Mouse (Mus musculus) embryonic facial prominence, embryonic 12.5 days (tissue): ENCODE results near the gene Slc39a7. TPM values are rescaled to one million over a fixed set of nuclear protein-coding genes. Genes with fewer than 3 reads are reported as not detected.

Source experiments
- ATAC-seq: fragments of 200-750 bp; cut with Nextera tagmentation; 2 replicates; pipeline ENCODE4 v1.8.0; 2017; ENCODE audit not compliant: insufficient number of reproducible peaks, insufficient read depth, low FRiP score, low TSS enrichment
- H3K27ac ChIP-seq: fragments of 300-500 bp; sonication (generic); 2 replicates; pipeline ENCODE4 v1.5.1; 2016; ENCODE audit warnings: mild to moderate bottlenecking
- H3K27me3 ChIP-seq: fragments of 300-500 bp; sonication (generic); 2 replicates; pipeline ENCODE4 v1.6.1; 2016; ENCODE audit warnings: mild to moderate bottlenecking, moderate library complexity
- H3K36me3 ChIP-seq: fragments of 300-500 bp; sonication (generic); 2 replicates; pipeline ENCODE4 v1.6.1; 2016; ENCODE audit warnings: mild to moderate bottlenecking
- H3K4me1 ChIP-seq: fragments of 300-500 bp; sonication (generic); 2 replicates; pipeline ENCODE4 v1.6.1; 2016
- H3K4me2 ChIP-seq: fragments of 300-500 bp; sonication (generic); replicated peaks from 2 replicates; pipeline ENCODE4 v1.6.1; 2016; ENCODE audit warnings: mild to moderate bottlenecking, moderate library complexity
- H3K4me3 ChIP-seq: fragments of 300-500 bp; sonication (generic); 2 replicates; pipeline ENCODE4 v1.5.1; 2016; ENCODE audit warnings: mild to moderate bottlenecking
- H3K9ac ChIP-seq: fragments of 300-500 bp; sonication (generic); 2 replicates; pipeline ENCODE4 v1.6.1; 2016; ENCODE audit warnings: mild to moderate bottlenecking, moderate library complexity
- H3K9me3 ChIP-seq: fragments of 300-500 bp; sonication (generic); 2 replicates; pipeline ENCODE4 v1.6.1; 2016; ENCODE audit warnings: mild to moderate bottlenecking, moderate library complexity
- WGBS: fragments of 180-500 bp; shearing (Covaris S2); methylation state at CpG from one replicate; pipeline ENCODE4 v1.1.7; 2016; 5-methylcytosine and 5-hydroxymethylcytosine counted together
- polyA plus RNA-seq: library from polyadenylated mRNA; unstranded; fragments of >200 nt; fragmentation: Nextera tagmentation; extraction: Ambion mirVana; gene quantifications from 2 replicates; pipeline ENCODE4 v1.2.1, GENCODE M21; 2016

Slc39a7 gene
- 191 and 193 TPM in 2 replicates for polyA plus RNA-seq

DNA sequence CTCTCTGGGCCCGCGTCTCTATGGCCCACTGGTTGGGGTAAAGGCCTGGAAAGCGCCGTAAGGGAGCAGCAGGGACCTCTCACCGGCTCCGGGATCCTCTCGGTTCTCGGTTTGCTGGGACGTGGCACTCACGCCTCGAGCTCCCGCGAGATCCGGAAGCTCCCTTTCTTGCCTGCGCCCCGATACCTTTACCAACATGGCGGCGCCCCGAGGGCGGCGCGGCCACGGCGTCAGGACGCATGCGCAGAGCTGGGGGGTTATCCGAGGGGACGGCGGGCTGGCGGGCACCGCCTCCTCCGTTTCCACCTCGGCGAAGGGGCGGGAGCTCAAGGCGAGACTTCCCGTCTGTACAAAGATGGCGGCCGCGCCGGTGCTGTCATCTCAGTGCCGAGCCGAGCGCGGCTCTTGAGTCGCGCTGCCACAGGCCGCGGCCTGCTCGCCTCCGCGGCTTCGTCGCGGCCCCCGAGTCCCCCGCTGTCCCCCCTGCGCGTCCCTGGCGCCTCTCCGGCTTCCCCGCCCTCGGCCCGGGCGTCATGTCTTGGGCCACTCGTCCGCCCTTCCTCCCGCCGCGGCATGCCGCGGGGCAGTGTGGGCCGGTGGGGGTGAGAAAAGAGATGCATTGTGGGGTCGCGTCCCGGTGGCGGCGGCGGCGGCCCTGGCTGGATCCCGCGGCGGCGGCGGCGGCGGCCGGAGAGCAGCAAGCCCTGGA, at the start of gene Slc39a7, which contains the start of gene Rxrb:
Gene Slc39a7, minus strand, starts transcription at position 218 of the 709 bp plus-strand sequence.
Gene Rxrb, plus strand, starts transcription at position 348 of the 709 bp plus-strand sequence.
- H3K27me3 ChIP-seq = no peaks in the 10 kb centered on the region
- peak within 1 kb of the TSS; percentile 97 for H3K27ac ChIP-seq
- WGBS = under 1% methylated on average over 88 of the region's 88 CpGs
- no peaks in the 10 kb centered on the region for H3K9me3 ChIP-seq
- peak within 1 kb of the TSS; percentile 85 for H3K4me3 ChIP-seq
- peaks cover 50% of the 10 kb centered on the region for H3K4me1 ChIP-seq
- peak; percentile 68 for ATAC-seq
- peaks cover 52% of the 10 kb centered on the region for H3K36me3 ChIP-seq
- peak within 1 kb of the TSS; percentile 96 for H3K9ac ChIP-seq
- peak within 1 kb of the TSS; percentile 99 for H3K4me2 ChIP-seq

DNA sequence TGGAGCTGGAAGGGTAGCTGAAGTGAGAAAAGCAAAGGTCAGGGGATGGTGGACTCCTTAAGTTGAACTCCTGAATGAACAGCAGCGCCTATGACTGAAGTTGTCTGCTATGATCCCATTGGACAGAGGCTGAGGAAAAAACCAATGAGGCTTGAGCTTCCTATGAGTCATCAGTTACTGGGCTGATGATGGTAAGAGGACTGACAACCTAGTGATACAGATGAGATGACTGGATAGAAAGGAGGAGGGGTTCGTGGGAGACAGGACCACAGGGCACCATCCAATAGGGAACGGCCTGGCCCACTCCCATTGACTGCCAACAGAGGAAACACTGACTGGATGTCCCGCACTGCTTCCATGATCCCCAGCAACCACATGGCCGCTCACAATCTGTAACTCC, 48.1 kb upstream of the Slc39a7 start:
- no peak overlapping the region for H3K9ac ChIP-seq
- no peaks in the 10 kb centered on the region for H3K36me3 ChIP-seq
- no peak overlapping the region for H3K4me3 ChIP-seq
- 14% methylated on average over 5 of the region's 5 CpGs for WGBS
- 0 out of 2 replicates have a peak, but pooled peaks cover 6% of the 10 kb centered on the region for H3K4me1 ChIP-seq
- H3K27me3 ChIP-seq = peaks cover 19% of the 10 kb centered on the region
- H3K9me3 ChIP-seq = no peaks in the 10 kb centered on the region
- ATAC-seq = peak; percentile 81
- H3K4me2 ChIP-seq = no peak overlapping the region
- H3K27ac ChIP-seq = no peak overlapping the region

DNA sequence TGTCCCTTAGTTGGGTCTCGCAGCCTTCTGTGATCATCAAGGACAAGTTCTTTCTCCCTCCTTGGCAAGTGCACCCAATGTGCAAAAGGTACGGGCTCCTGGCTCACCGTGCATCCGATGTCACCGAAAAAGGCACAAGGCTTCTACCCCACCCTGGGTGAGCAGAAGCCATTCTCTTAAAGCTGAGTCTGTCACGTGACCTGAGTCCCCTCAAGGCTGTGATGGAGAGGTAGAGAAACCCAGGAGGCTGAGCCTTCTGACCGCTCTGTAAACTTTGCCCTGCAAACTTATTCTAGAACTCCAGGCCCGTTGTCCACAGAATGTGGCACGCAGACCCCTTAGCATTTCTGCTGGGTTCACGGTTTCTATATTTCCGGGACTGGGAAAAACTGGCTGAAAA, 47.5 kb upstream of the Slc39a7 start:
- no peak for ATAC-seq
- Histone ChIP-seq H3K9me3 (no peaks in the 10 kb centered on the region), H3K4me3 (no peak overlapping the region), H3K4me2 (no peak overlapping the region), H3K36me3 (no peaks in the 10 kb centered on the region), H3K9ac (no peak overlapping the region), H3K27ac (no peak overlapping the region), H3K4me1 (0 out of 2 replicates have a peak, but pooled peaks cover 6% of the 10 kb centered on the region), H3K27me3 (peaks cover 19% of the 10 kb centered on the region)
- WGBS = 87% methylated on average over 11 of the region's 11 CpGs

DNA sequence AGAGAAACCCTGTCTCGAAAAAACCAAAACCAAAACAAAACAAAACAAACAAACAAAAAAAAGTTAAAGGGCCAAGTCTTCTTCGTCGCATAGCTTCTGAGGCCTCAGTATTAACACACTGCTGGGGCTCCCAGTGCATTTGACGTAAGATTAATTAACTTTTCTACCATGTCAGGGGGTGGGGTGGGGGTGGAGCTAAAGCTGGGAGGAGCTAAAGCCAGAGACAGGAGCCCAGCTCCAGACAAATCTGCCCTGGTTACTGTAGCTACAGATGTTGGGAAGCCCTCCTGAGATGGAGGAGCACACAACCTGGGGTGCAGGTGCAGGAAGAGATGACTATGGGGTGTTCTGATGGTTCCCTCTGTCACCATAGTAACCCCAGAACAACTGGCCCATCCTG, 46.7 kb upstream of the Slc39a7 start:
- Histone ChIP-seq H3K9ac (no peak overlapping the region), H3K9me3 (no peaks in the 10 kb centered on the region), H3K4me2 (no peak overlapping the region), H3K27me3 (peaks cover 19% of the 10 kb centered on the region), H3K4me1 (0 out of 2 replicates have a peak, but pooled peaks cover 4% of the 10 kb centered on the region), H3K4me3 (no peak overlapping the region), H3K27ac (no peak overlapping the region), H3K36me3 (no peaks in the 10 kb centered on the region)
- no peak for ATAC-seq
- 69% methylated on average over 4 of the region's 4 CpGs for WGBS

DNA sequence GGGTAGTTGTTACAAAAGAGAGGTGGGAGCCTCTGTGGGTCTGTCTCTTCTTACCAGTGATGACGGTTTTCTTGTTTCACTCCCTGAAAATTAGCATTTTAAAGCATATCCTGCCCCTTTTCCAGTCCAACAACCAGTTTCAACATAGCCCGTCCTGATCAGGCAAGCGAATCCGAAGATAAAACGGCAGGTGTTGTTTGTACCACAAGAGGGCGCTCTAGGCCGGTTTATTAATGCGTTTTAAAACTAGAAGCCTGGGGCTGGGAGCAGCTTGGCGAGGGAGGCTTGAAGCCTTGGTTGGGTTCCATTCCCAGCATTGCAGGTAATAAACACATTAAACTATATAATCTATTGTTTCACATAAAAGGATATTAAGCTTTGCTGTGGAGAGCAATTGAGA, 46.1 kb upstream of the Slc39a7 start:
- Histone ChIP-seq H3K9ac (no peak overlapping the region), H3K4me2 (no peak overlapping the region), H3K4me3 (no peak overlapping the region), H3K9me3 (no peaks in the 10 kb centered on the region), H3K4me1 (no peaks in the 10 kb centered on the region), H3K27ac (no peak overlapping the region), H3K27me3 (peaks cover 19% of the 10 kb centered on the region), H3K36me3 (no peaks in the 10 kb centered on the region)
- 1% methylated on average over 9 of the region's 9 CpGs for WGBS
- no peak for ATAC-seq

DNA sequence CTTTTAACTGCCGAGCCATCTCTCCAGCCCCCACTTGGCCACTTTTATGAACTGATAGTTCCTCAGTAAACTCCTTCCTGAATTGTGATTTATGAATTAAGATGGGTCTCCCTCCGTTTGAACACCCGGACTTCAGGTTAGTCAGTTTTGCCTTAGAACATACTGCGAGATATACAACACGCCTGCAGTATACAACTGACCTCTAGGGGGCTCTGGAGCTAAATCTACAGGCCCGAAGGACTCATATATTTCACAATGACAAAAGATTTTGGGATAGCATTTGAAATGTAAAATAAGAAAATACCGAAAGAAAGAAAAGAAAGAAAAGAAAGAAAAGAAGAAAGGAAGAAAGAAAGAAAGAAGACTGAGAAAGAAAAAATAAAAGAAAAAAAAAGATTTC, 43.8 kb upstream of the Slc39a7 start:
- no peaks in the 10 kb centered on the region for H3K36me3 ChIP-seq
- no peaks in the 10 kb centered on the region for H3K9me3 ChIP-seq
- H3K9ac ChIP-seq = no peak overlapping the region
- 43% methylated on average over 7 of the region's 7 CpGs for WGBS
- no peaks in the 10 kb centered on the region for H3K4me1 ChIP-seq
- H3K27me3 ChIP-seq = peaks cover 19% of the 10 kb centered on the region
- H3K4me3 ChIP-seq = no peak overlapping the region
- H3K4me2 ChIP-seq = no peak overlapping the region
- no peak for ATAC-seq
- no peak overlapping the region for H3K27ac ChIP-seq

DNA sequence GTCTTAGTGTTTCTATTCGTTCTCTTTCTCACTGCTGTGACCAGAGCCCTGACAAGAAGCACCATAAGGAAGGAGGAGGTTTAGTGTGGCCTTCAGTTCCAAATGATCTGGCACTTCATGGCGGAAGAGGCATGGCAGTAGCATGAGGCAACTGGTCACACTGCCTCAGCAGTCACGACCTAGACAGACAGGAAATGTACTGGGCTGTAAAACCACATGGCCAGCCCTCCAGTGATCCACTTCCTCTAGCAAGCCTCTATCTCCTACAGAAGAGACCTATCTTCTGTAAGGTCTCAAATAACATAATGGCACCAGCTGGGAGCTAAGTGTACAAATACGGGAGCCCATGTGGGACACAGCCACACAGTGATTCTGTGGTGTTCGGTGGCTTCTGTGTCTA, 40.6 kb upstream of the Slc39a7 start:
- 68% methylated on average over 5 of the region's 5 CpGs for WGBS
- Histone ChIP-seq H3K27me3 (peaks cover 16% of the 10 kb centered on the region), H3K4me3 (no peak overlapping the region), H3K9me3 (no peaks in the 10 kb centered on the region), H3K4me2 (no peak overlapping the region), H3K36me3 (no peaks in the 10 kb centered on the region), H3K9ac (no peak overlapping the region), H3K27ac (no peak overlapping the region), H3K4me1 (no peaks in the 10 kb centered on the region)
- no peak for ATAC-seq

DNA sequence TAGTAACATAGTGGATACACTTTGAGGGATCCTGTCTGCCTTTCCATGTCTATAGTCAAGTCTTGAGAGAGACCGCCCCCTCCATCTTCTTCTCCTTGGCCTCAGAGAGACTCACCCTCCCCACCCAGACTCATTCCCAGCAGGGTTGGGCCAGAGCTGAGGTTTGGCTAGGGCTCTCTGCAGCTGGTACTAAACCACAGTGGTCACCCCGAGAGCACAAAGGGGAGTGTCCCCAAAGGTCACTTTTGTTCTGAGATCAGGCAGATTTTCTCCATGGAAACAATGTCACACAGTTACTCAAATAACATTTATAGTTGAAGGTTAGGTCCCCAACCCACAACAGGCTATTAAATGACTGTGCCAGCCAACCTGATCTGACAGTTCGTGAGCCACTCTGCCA, 37.4 kb upstream of the Slc39a7 start:
- Histone ChIP-seq H3K9me3 (no peaks in the 10 kb centered on the region), H3K4me1 (no peaks in the 10 kb centered on the region), H3K4me3 (no peak overlapping the region), H3K9ac (no peak overlapping the region), H3K4me2 (no peak overlapping the region), H3K27ac (no peak overlapping the region), H3K36me3 (no peaks in the 10 kb centered on the region), H3K27me3 (no peaks in the 10 kb centered on the region; the same call in 1 of the 2 replicates)
- WGBS = 64% methylated on average over 3 of the region's 3 CpGs
- ATAC-seq = no peak

DNA sequence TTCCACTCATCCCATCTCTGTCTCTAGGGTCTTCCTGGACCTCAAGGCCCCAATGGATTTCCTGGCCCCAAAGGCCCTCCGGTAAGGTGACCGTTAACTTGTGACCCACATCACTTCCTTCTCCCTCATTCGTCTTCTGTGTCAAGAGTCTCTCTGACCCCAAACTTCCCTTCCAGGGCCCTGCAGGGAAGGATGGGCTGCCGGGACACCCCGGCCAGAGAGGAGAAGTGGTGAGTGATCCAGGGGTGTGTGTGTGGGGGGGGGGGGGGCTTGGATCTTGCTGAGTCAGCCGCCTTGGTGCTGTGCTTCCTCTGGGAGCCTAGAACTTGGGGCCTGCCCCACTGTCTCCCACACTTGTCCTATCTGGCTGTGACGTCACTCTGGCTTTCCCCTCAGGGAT, 25.7 kb upstream of the Slc39a7 start:
- no peaks in the 10 kb centered on the region for H3K9me3 ChIP-seq
- no peak overlapping the region for H3K27ac ChIP-seq
- no peak overlapping the region for H3K9ac ChIP-seq
- H3K36me3 ChIP-seq = no peaks in the 10 kb centered on the region
- H3K4me2 ChIP-seq = no peak overlapping the region
- no peaks in the 10 kb centered on the region for H3K4me1 ChIP-seq
- 67% methylated on average over 7 of the region's 7 CpGs for WGBS
- H3K4me3 ChIP-seq = no peak overlapping the region
- no peaks in the 10 kb centered on the region for H3K27me3 ChIP-seq
- no peak for ATAC-seq

DNA sequence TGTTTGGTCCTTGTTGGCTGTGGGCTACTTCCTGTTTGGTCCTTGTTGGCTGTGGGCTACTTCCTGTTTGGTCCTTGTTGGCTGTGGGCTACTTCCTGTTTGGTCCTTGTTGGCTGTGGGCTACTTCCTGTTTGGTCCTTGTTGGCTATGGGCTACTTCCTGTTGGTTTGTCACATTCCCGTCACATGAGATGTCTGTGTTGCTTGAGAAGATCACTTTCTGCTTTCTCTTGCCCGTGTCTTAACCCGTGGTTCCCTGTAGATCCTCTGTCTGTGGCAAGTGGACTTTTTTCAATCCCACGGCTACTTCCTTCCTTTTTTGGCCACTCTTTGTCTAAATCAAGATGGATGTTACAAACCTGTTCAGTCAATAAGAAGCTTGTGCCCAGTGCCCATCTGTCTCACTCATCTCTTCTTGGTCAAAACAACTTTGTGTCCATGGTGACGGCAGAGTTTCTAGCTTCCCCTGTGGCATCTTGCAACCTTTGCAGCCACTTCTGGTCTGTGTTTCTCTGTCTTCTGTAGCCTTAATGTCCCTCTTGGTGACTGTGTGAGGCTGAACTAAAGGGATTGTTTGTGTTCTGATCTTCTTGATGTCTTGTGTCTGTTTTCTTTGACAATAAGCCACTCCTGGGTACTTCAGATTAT, 16.0 kb upstream of the Slc39a7 start:
- H3K27me3 ChIP-seq = no peaks in the 10 kb centered on the region
- WGBS = 94% methylated on average over 5 of the region's 5 CpGs

DNA sequence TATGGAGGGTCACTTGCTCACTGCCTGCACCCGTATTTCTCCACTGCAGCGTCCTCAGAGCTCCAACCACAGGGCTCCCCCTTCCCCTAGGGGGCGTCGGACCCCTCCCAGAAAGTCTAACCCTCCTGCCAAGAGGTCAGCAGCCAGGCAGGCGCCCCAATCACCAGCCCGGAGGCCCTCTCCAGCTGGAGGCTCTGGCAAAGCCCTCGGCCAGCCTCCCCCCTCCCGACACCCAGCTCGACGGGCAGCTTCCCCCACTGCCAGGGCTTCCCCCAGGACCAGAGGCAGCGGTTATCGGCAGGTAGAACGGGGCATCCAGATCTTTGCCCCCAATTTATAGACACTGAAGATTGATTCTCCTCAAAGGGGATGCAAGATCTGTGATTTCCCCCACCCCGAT, 14.5 kb upstream of the Slc39a7 start:
- no peaks in the 10 kb centered on the region for H3K36me3 ChIP-seq
- H3K9me3 ChIP-seq = no peaks in the 10 kb centered on the region
- H3K9ac ChIP-seq = no peak overlapping the region
- WGBS = 80% methylated on average over 14 of the region's 14 CpGs
- no peak overlapping the region for H3K4me3 ChIP-seq
- H3K27me3 ChIP-seq = peaks cover 13% of the 10 kb centered on the region
- H3K4me1 ChIP-seq = peaks cover 8% of the 10 kb centered on the region
- no peak for ATAC-seq
- no peak overlapping the region for H3K27ac ChIP-seq
- H3K4me2 ChIP-seq = no peak overlapping the region

More for the DNA sequence above, 16.0 kb upstream of the Slc39a7 start:
- no peak overlapping the region for H3K4me3 ChIP-seq
- no peaks in the 10 kb centered on the region for H3K9me3 ChIP-seq
- H3K36me3 ChIP-seq = no peaks in the 10 kb centered on the region
- no peak overlapping the region for H3K4me2 ChIP-seq
- H3K9ac ChIP-seq = no peak overlapping the region
- H3K27ac ChIP-seq = no peak overlapping the region
- no peak for ATAC-seq
- H3K4me1 ChIP-seq = no peaks in the 10 kb centered on the region
